Mouse (Mus musculus) ES-E14 (cell line): ENCODE results near the gene Gabra4.

Experiments used
- ZC3H11A ChIP-seq: IDR thresholded peaks from 2 replicates; pipeline ENCODE4 v1.6.1; 2012; ENCODE audit warnings: low read depth, mild to moderate bottlenecking, inconsistent platforms, low read length, borderline replicate concordance
- ZNF384 ChIP-seq: IDR thresholded peaks from 2 replicates; pipeline ENCODE4 v1.6.1; 2012; ENCODE audit warnings: low read depth, low read length, inconsistent platforms

- TF ChIP-seq ZC3H11A, result no peak
- no peak for TF ChIP-seq ZNF384
These were observed 41.4 kb downstream of the Gabra4 start for GRCm38 (mm10) chr5:71616734-71617133.
